Mouse (Mus musculus) kidney, adult 11 months (tissue): ENCODE measurements around the gene Hist3h2a.
"Not testable (repeated sequence)": the region's sequence is repeated elsewhere in the genome, so short reads cannot be mapped to it uniquely, and the experiment has no call there.

Source experiments
- DNase-seq: peaks from one replicate; pipeline ENCODE4 v3.0.0; 2022

Gene Hist3h2a

GRCm38 (mm10) chr11:58948542-58949479 lies 5.7 kb upstream of the Hist3h2a start, which contains the start of gene Hist3h2ba:
Hist3h2ba (plus strand) TSS chr11:58948920.
- peak; percentile 65 for DNase-seq

GRCm38 (mm10) chr11:58949480-58950431 lies 4.7 kb upstream of the Hist3h2a start:
- DNase-seq, result no peak

- DNase-seq, result no peak
These were observed 3.3 kb upstream of the Hist3h2a start for GRCm38 (mm10) chr11:58951210-58951609.

- no peak for DNase-seq
These were observed 925 bp upstream of the Hist3h2a start for GRCm38 (mm10) chr11:58953351-58954169.

- not testable (repeated sequence) for DNase-seq
These were observed 390 bp upstream of the Hist3h2a start for GRCm38 (mm10) chr11:58954170-58954419.

- no peak for DNase-seq
These were observed 820 bp downstream of the Hist3h2a start for GRCm38 (mm10) chr11:58955143-58955867.

- DNase-seq, result no peak
These were observed 1.4 kb downstream of the Hist3h2a start for GRCm38 (mm10) chr11:58955868-58956257.

GRCm38 (mm10) chr11:58957226-58957914 lies 2.9 kb downstream of the Hist3h2a start:
- no peak for DNase-seq

GRCm38 (mm10) chr11:58958536-58958935 lies 4.1 kb downstream of the Hist3h2a start:
- no peak for DNase-seq

GRCm38 (mm10) chr11:58959186-58959825 lies 4.8 kb downstream of the Hist3h2a start:
- no peak for DNase-seq

GRCm38 (mm10) chr11:58959921-58960465 lies 5.5 kb downstream of the Hist3h2a start:
- peak; percentile 88 for DNase-seq

GRCm38 (mm10) chr11:58961364-58962177 lies 7.1 kb downstream of the Hist3h2a start:
- no peak for DNase-seq

GRCm38 (mm10) chr11:58963543-58963942 lies 9.1 kb downstream of the Hist3h2a start:
- peak; percentile 64 for DNase-seq

GRCm38 (mm10) chr11:58964216-58964615 lies 9.7 kb downstream of the Hist3h2a start:
- no peak for DNase-seq

GRCm38 (mm10) chr11:58965001-58965760 lies 10.7 kb downstream of the Hist3h2a start:
- DNase-seq, result no peak

GRCm38 (mm10) chr11:58967346-58967745 lies 12.9 kb downstream of the Hist3h2a start:
- no peak for DNase-seq

GRCm38 (mm10) chr11:58968551-58968950 lies 14.1 kb downstream of the Hist3h2a start:
- DNase-seq, result no peak

GRCm38 (mm10) chr11:58969027-58969426 lies 14.5 kb downstream of the Hist3h2a start:
- peak; percentile 45 for DNase-seq

- peak; percentile 74 for DNase-seq
These were observed 15.2 kb downstream of the Hist3h2a start for GRCm38 (mm10) chr11:58969659-58970058.
